ENCODE assay signal across 24 mouse cellular contexts in genomic region chr13:35173522-35173921, GRCm38 (mm10).
"Had no signal": no experiment of that assay in that cellular context is flagged by ENCODE, and none has a peak within 500 bp of the region (broad histone marks: within the 10 kb centered on the region; RNA-seq: fewer than 3 reads in every experiment).

No protein-coding gene starts in this region.

- ATAC-seq: liver, postnatal 0 days; lung, postnatal 0 days; midbrain, embryonic 13.5 days; midbrain, embryonic 15.5 days had no signal

- H3K4me3 ChIP-seq: liver, embryonic 15.5 days; lung, embryonic 15.5 days; megakaryocyte, embryonic 14.5 days; midbrain, embryonic 13.5 days; midbrain, embryonic 15.5 days; myocyte; neural tube, embryonic 13.5 days; neural tube, embryonic 15.5 days; stomach, embryonic 15.5 days had no signal

- H3K4me1 ChIP-seq: liver, embryonic 15.5 days; lung, embryonic 15.5 days; midbrain, embryonic 13.5 days; midbrain, embryonic 15.5 days; neural tube, embryonic 15.5 days; stomach, embryonic 15.5 days had no signal

- DNase-seq: liver, postnatal 0 days; lung, adult 2 months; lung, postnatal 14 days; lung, postnatal 36 days; retina, postnatal 1 day; right cerebral cortex, adult 18-20 months; right cerebral cortex, postnatal 25 days; right cerebral cortex, postnatal 4 days; thymus, adult 2 months; thymus, postnatal 25 days; thymus, postnatal 4 days had no signal

- H3K4me2 ChIP-seq: liver, embryonic 15.5 days; lung, embryonic 15.5 days; midbrain, embryonic 11.5 days; midbrain, embryonic 13.5 days; midbrain, embryonic 15.5 days; neural tube, embryonic 13.5 days; neural tube, embryonic 15.5 days; stomach, embryonic 15.5 days had no signal

- H3K36me3 ChIP-seq: liver, embryonic 15.5 days; lung, embryonic 15.5 days; midbrain, embryonic 13.5 days; midbrain, embryonic 15.5 days; neural tube, embryonic 13.5 days; neural tube, embryonic 15.5 days; stomach, embryonic 15.5 days had no signal

- H3K27me3 ChIP-seq: liver, embryonic 15.5 days; lung, embryonic 15.5 days; midbrain, embryonic 13.5 days; midbrain, embryonic 15.5 days; neural tube, embryonic 13.5 days; neural tube, embryonic 15.5 days; stomach, embryonic 15.5 days had no signal

- H3K27ac ChIP-seq: liver, embryonic 15.5 days; lung, embryonic 15.5 days; macrophage; midbrain, embryonic 13.5 days; midbrain, embryonic 15.5 days; neural tube, embryonic 13.5 days; neural tube, embryonic 15.5 days; stomach, embryonic 15.5 days; stomach, postnatal 0 days had no signal

- H3K9me3 ChIP-seq: liver, embryonic 15.5 days; lung, embryonic 15.5 days; megakaryocyte, embryonic 14.5 days; midbrain, embryonic 13.5 days; midbrain, embryonic 15.5 days; neural tube, embryonic 13.5 days; neural tube, embryonic 15.5 days; stomach, embryonic 15.5 days had no signal

- H3K9ac ChIP-seq: liver, embryonic 15.5 days; liver, postnatal 0 days; lung, embryonic 15.5 days; midbrain, embryonic 13.5 days; midbrain, embryonic 15.5 days; neural tube, embryonic 13.5 days; neural tube, embryonic 15.5 days; stomach, embryonic 15.5 days had no signal
